Mouse (Mus musculus) small intestine, adult 10 weeks (tissue): ENCODE measurements around the gene Dbx2. TPM values are rescaled to one million over a fixed set of nuclear protein-coding genes. Genes with fewer than 3 reads are reported as not detected.

Experiments
- polyA plus RNA-seq: library from polyadenylated mRNA; stranded (reverse); fragments of 350-450 nt; fragmentation: Illumina TruSeq; extraction: RNeasy Lipid Tissue Mini Kit (QIAGEN cat#74804); gene quantifications from one replicate; pipeline ENCODE4 v1.2.3, GENCODE M21; 2014; ENCODE audit warnings: low replicate concordance

Gene Dbx2
- polyA plus RNA-seq, result not detected

DNA sequence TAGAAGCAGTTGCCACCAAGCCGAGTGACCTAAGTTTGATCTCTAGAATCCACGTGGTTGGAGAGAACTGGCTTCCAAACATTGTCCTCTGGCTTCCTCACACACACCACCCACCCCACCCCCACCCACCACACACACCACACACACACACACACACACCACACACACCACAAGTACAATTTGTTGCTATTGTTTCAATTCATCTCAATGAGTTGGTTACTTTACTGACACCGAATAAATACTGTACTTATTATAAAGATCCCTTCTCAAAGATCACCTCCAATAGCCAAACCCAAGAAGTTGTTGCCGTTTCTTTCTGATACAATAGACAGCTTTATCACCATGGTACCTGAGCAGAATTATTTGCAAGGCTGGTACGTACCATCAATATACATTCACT, at the start of gene Dbx2:
TSS of gene Dbx2 (minus strand) at position 101 of the 400 bp plus-strand sequence.

Other genes starting within 250 kb of the Dbx2 start
- gene Nell2, start 127.4 kb downstream of the Dbx2 start, polyA plus RNA-seq, result 0.30 TPM
- 123 TPM for gene Ano6, start 134.9 kb upstream of the Dbx2 start, polyA plus RNA-seq